Mouse (Mus musculus) stomach, postnatal 0 days (tissue): ENCODE results near the gene Btn2a2. TPM values are rescaled to one million over a fixed set of nuclear protein-coding genes. Genes with fewer than 3 reads are reported as not detected.
A peak's percentile ranks its signal among the peaks of the same experiment; 100 is the strongest.

ENCODE experiments used
- ATAC-seq: fragments of 200-750 bp; cut with Nextera tagmentation; 2 replicates; pipeline ENCODE4 v1.8.0; 2017; ENCODE audit not compliant: low FRiP score, low TSS enrichment
- DNase-seq: peaks from one replicate; pipeline ENCODE4 v3.0.0-alpha.2; 2016; ENCODE audit warnings: low spot score
- H3K27ac ChIP-seq: fragments of 300-500 bp; sonication (generic); replicated peaks from 2 replicates; pipeline ENCODE4 v1.5.1; 2014; ENCODE audit warnings: mild to moderate bottlenecking, control low read depth
- H3K27me3 ChIP-seq: fragments of 300-500 bp; sonication (generic); 2 replicates; pipeline ENCODE4 v1.6.1; 2014; ENCODE audit warnings: low read length; ENCODE audit not compliant: control insufficient read depth, insufficient read depth
- H3K36me3 ChIP-seq: fragments of 300-500 bp; sonication (generic); 2 replicates; pipeline ENCODE4 v1.6.1; 2014; ENCODE audit warnings: low read length, mixed read lengths; ENCODE audit not compliant: control insufficient read depth, insufficient read depth
- H3K4me1 ChIP-seq: fragments of 300-500 bp; sonication (generic); replicated peaks from 2 replicates; pipeline ENCODE4 v1.6.1; 2014; ENCODE audit warnings: antibody characterized with exemption; ENCODE audit not compliant: control insufficient read depth, insufficient read depth
- H3K4me2 ChIP-seq: fragments of 300-500 bp; sonication (generic); replicated peaks from 2 replicates; pipeline ENCODE4 v1.6.1; 2014; ENCODE audit warnings: low read depth, mild to moderate bottlenecking, control low read depth, moderate library complexity
- H3K4me3 ChIP-seq: fragments of 300-500 bp; sonication (generic); 2 replicates; pipeline ENCODE4 v1.5.1; 2014; ENCODE audit warnings: low read depth, low read length, control low read depth
- H3K9ac ChIP-seq: fragments of 300-500 bp; sonication (generic); 2 replicates; pipeline ENCODE4 v1.6.1; 2014; ENCODE audit warnings: mild to moderate bottlenecking, low read length, control low read depth, mixed read lengths
- H3K9me3 ChIP-seq: fragments of 300-500 bp; sonication (generic); 2 replicates; pipeline ENCODE4 v1.6.1; 2016; ENCODE audit warnings: low read length; ENCODE audit not compliant: control insufficient read depth
- CTCF ChIP-seq: IDR thresholded peaks from 2 replicates; pipeline ENCODE4 v1.5.1; 2016; ENCODE audit warnings: antibody characterized with exemption, low read depth, mild to moderate bottlenecking, moderate library complexity
- EP300 ChIP-seq: optimal IDR thresholded peaks from 2 replicates; pipeline ENCODE3; 2016; ENCODE audit warnings: antibody characterized with exemption
- WGBS: fragments of 180-500 bp; shearing (Covaris S2); extraction: QIAGEN DNeasy Blood & Tissue Kit; methylation state at CpG from one replicate; pipeline ENCODE4 v1.1.7; 2014; 5-methylcytosine and 5-hydroxymethylcytosine counted together
- polyA plus RNA-seq: library from polyadenylated mRNA; unstranded; fragments of >200 nt; fragmentation: Nextera tagmentation; extraction: Ambion mirVana; gene quantifications from 2 replicates; pipeline ENCODE4 v1.2.1, GENCODE M21; 2015

Btn2a2 gene
- polyA plus RNA-seq, 1 experiment from 2014 or later: 0.07 TPM

DNA sequence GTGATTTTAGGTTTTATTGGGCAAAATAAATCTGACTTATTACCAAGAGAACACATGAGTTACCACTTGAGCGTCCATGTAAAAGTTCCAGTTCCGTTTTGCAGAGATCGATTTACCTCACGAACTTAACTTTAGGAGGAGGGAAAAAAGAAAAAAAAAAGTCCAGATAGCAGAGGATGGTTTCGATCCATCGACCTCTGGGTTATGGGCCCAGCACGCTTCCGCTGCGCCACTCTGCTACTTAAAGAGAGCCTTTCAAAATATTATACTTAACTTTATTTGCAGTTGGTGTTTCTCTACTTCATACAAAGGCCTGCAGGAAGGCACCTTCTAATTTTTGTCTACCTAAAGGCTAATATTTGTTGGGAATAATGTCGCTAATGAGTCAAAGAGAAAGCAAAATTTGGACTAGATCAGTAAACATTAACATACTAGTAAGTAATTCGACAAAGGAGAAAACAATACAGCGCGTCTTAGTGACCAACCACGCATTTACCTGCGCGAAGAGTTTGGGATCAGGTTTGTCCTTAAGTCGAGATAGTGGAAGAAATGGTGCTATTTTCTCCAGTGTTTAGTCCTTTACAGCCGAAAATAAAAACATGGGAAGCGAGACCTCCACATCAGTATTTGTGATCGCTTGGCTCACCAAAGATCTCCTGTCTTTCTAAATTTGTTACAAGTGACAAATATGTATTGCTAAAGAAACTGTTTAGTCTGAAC is 41.7 kb upstream of the Btn2a2 start:
- Histone ChIP-seq H3K4me2 (peak overlapping the region; percentile 73), H3K27me3 (no peaks in the 10 kb centered on the region), H3K9ac (peak overlapping the region; percentile 78), H3K4me3 (peak overlapping the region; percentile 60), H3K27ac (peak overlapping the region; percentile 98), H3K9me3 (no peaks in the 10 kb centered on the region), H3K4me1 (no peaks in the 10 kb centered on the region), H3K36me3 (no peaks in the 10 kb centered on the region)
- TF ChIP-seq EP300 (no peak), CTCF (no peak)
- under 1% methylated on average over 20 of the region's 20 CpGs for WGBS
- ATAC-seq (peak; percentile 39; the same call in 1 of the 2 replicates), DNase-seq (peak; percentile 72)

DNA sequence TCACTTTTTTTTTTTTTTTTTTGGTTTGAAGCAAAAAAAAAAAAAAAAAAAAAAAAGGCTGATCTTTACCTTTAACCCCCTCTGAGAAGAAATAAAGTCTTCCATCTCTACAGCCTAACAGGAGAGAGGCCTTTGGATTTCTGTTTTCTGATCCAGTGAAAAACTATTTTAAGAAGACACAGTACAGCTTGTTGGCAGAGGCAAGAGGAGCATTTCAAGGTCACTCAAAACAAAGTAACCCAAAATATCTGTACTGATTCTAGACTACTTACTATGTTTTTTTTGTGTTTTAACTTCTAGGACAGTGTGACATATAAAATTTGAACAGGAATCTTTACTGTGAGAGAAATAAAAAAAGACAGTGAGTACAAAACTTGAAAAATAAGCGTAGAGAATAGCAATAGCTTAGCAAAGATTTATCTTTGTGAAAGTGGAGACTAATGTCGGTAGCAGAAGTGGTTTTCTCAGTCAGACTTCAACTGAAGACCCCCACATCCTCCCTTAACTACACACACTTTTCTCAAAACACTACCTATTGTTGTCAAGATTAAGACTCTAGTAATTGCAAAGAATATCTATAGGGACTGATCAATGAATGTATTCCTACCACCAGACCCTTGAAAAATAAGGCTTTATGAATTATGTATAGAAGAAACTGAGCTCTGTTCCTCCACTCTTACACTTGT is 41.0 kb upstream of the Btn2a2 start:
- H3K4me1 ChIP-seq: no peaks in the 10 kb centered on the region
- no peaks in the 10 kb centered on the region for H3K9me3 ChIP-seq
- no peaks in the 10 kb centered on the region for H3K36me3 ChIP-seq
- no peak for ATAC-seq
- no peak for TF ChIP-seq EP300
- TF ChIP-seq CTCF: no peak
- H3K4me3 ChIP-seq: peak overlapping the region; percentile 60
- H3K4me2 ChIP-seq: peak overlapping the region; percentile 73
- no peak for DNase-seq
- H3K9ac ChIP-seq: peak overlapping the region; percentile 78
- WGBS: 4% methylated on average over 2 of the region's 2 CpGs
- no peaks in the 10 kb centered on the region for H3K27me3 ChIP-seq
- H3K27ac ChIP-seq: peak overlapping the region; percentile 98

DNA sequence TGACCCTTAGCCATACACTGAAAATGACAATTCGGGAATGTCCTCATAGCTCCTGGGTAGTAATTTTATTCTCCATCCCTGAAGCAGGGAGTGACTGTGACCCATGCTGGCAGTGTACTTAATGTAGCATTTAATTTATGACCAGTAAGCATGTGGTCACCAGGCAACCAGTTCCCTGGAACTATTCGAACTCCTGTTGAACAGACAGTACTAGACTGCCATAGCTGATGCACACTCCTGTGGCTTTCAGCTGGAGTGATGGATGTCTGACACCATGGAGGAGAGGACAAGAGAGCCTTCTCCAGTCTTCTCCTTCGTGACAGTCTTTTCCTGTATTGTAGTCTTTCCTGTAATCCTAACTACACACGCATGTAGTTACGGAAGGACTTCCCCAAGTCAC is 40.3 kb upstream of the Btn2a2 start:
- WGBS: 70% methylated on average over 5 of the region's 5 CpGs
- no peak for TF ChIP-seq CTCF
- TF ChIP-seq EP300: no peak
- no peaks in the 10 kb centered on the region for H3K36me3 ChIP-seq
- no peaks in the 10 kb centered on the region for H3K4me1 ChIP-seq
- no peak overlapping the region for H3K4me3 ChIP-seq
- H3K9ac ChIP-seq: no peak overlapping the region
- ATAC-seq: no peak
- no peaks in the 10 kb centered on the region for H3K27me3 ChIP-seq
- DNase-seq: no peak
- no peak overlapping the region for H3K27ac ChIP-seq
- H3K9me3 ChIP-seq: no peaks in the 10 kb centered on the region
- no peak overlapping the region for H3K4me2 ChIP-seq

DNA sequence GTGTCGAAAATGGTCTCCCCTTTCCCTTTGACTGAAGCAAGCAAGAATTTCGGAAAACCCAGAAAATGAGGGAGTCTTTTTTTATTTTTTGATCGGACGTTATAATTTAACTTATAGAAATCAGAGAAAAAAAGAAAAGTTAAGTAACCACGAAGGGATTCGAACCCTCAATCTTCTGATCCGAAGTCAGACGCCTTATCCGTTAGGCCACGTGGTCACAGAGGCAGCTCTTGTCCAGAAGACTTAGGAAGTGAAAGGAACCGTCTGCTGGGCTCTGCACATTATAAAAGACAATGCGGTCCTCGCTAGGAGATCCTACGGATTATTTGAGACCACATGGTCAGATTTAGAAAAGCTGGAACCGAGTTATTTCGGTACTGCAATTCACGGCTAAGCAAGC is 37.7 kb upstream of the Btn2a2 start:
- Histone ChIP-seq H3K4me1 (no peaks in the 10 kb centered on the region), H3K4me2 (peak overlapping the region; percentile 51), H3K9ac (0 out of 2 replicates have a peak overlapping the region, but pooled peaks have one; percentile 39), H3K27ac (no peak overlapping the region), H3K36me3 (no peaks in the 10 kb centered on the region), H3K9me3 (no peaks in the 10 kb centered on the region), H3K4me3 (peak overlapping the region; percentile 39), H3K27me3 (no peaks in the 10 kb centered on the region)
- WGBS: under 1% methylated on average over 17 of the region's 17 CpGs
- DNase-seq: peak; percentile 89
- TF ChIP-seq EP300 (no peak), CTCF (no peak)
- peak; percentile 40 for ATAC-seq

DNA sequence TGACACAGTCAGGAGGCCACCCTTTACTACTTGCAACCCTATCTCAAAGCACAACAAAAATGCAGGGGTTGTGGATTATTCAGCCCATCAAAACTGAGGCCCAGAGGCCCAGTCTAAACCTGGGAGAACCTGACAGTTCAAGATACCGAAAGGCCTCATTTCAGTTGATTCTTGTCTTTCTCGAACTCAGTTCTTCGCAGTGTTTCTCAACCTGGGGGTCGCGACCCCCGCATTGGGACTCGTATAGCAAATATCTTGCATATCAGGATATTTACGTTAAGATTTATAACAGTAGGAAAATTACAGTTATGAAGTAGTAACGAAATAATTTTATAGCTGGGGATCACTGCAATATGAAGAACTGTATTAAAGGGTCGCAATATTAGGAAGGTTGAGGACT is 37.2 kb upstream of the Btn2a2 start:
- H3K36me3 ChIP-seq: no peaks in the 10 kb centered on the region
- no peaks in the 10 kb centered on the region for H3K4me1 ChIP-seq
- no peaks in the 10 kb centered on the region for H3K27me3 ChIP-seq
- no peaks in the 10 kb centered on the region for H3K9me3 ChIP-seq
- H3K27ac ChIP-seq: no peak overlapping the region
- 5% methylated on average over 10 of the region's 10 CpGs for WGBS
- no peak overlapping the region for H3K9ac ChIP-seq
- H3K4me3 ChIP-seq: peak overlapping the region; percentile 39
- TF ChIP-seq EP300 (no peak), CTCF (no peak)
- ATAC-seq (no peak), DNase-seq (no peak)
- H3K4me2 ChIP-seq: peak overlapping the region; percentile 51

DNA sequence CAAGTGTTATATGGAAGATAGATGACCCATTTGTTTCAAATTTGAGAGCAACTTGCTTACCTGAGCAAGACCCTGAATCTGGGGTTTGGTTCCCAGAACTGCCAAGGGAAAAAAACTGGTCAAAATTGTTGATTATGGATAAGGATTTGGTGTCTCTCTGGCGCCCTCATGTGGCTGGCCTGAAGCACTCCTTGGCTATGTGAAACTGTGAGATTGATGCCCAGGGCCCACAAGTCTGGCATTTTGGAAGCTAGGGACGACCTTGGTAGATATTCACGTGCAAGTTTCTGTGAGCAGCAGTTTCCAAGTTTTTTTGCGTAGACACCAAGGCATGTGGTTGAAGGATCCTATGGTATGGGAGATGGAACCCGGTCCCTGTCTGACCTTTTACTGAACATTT is 36.0 kb upstream of the Btn2a2 start:
- TF ChIP-seq EP300 (no peak), CTCF (peak; percentile 92)
- Histone ChIP-seq H3K9me3 (no peaks in the 10 kb centered on the region), H3K27me3 (no peaks in the 10 kb centered on the region), H3K27ac (no peak overlapping the region), H3K36me3 (no peaks in the 10 kb centered on the region), H3K9ac (no peak overlapping the region), H3K4me3 (no peak overlapping the region), H3K4me2 (no peak overlapping the region), H3K4me1 (no peaks in the 10 kb centered on the region)
- ATAC-seq: peak; percentile 51; the same call in 1 of the 2 replicates
- DNase-seq: peak; percentile 88
- WGBS: 12% methylated on average over 5 of the region's 5 CpGs
